Mouse (Mus musculus): ENCODE data around the gene Sik3. TPM values are rescaled to one million over a fixed set of nuclear protein-coding genes. Genes with fewer than 3 reads are reported as not detected.
A peak's percentile ranks its signal among the peaks of the same experiment; 100 is the strongest.

Gene Sik3
- polyA plus RNA-seq, 1 experiment from 2014 or later: 11.7 TPM

DNA sequence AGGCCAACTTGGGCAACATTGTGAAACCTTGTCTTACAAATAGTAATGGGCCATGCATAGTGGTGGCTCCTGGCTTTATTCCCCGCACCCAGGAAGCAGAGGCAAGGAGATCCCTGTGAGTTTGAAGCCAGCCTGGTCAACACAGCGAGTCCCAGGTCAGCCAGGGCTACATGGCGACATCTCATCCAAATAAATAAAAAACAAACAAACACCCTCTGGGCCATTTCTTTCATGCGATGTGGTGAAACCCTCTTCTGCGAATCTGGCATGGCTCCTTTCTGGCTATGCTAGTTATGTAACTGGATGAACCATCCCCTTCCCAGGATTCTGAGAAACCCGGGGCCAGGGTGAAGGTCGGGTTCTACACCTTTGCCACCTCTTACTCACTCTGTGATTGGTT, 243.6 kb downstream of the Sik3 start:
- no peaks in the 10 kb centered on the region for H3K27me3 ChIP-seq
- no peak for ATAC-seq (replicated peaks; ENCODE audit: insufficient number of reproducible peaks, insufficient read depth, low FRiP score, low read depth)
- no peaks in the 10 kb centered on the region for H3K36me3 ChIP-seq
- H3K4me1 ChIP-seq (replicated peaks): no peaks in the 10 kb centered on the region
- no peak overlapping the region for H3K9ac ChIP-seq
- H3K4me2 ChIP-seq: no peak overlapping the region
- H3K9me3 ChIP-seq (replicated peaks): no peaks in the 10 kb centered on the region
- WGBS: 81% methylated on average over 7 of the region's 7 CpGs
- no peak overlapping the region for H3K27ac ChIP-seq
- H3K4me3 ChIP-seq: no peak overlapping the region

DNA sequence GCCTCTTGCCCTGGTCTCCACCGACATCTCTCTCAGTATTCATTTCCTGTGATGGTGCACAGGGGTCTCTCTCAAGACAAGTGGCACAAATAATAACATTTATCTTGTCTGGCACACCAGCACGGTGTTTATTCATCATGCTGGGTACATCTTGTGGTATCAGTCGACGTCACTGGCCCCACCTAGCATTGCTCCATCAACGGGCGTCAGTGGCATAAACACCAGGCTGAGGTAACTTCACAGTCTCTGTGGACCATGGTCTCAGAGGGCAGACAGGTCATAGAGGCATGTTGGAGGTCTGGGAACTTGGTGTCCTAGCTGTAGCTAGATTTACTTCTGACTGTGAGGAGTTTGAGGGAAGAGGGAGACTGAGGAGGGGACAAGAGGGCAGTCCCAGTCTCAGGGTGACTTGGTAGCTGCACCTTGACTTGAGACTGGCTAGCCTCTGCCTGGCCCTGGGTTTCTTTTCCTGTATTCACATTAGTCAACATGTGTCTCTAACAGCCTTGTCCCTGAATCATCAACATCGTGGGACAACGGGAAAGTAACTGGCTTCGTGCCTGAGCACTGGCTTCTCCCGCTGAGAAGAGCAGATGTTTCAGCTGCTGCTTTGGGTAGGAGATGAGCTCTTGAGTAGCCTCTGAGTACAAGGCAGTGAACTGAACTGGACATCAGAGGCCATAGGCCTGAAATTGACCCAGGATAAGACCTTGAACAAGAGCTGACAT, 244.2 kb downstream of the Sik3 start:
- H3K27me3 ChIP-seq: no peaks in the 10 kb centered on the region
- H3K36me3 ChIP-seq: no peaks in the 10 kb centered on the region
- no peak overlapping the region for H3K4me3 ChIP-seq
- no peak overlapping the region for H3K4me2 ChIP-seq
- no peak overlapping the region for H3K9ac ChIP-seq
- H3K9me3 ChIP-seq (replicated peaks): no peaks in the 10 kb centered on the region
- no peaks in the 10 kb centered on the region for H3K4me1 ChIP-seq (replicated peaks)
- 0 out of 2 replicates have a peak overlapping the region, but pooled peaks have one; percentile 5 for H3K27ac ChIP-seq
- ATAC-seq (replicated peaks; ENCODE audit: insufficient number of reproducible peaks, insufficient read depth, low FRiP score, low read depth): no peak
- 76% methylated on average over 10 of the region's 10 CpGs for WGBS

GRCm38 (mm10) chr9:46257546-46257945, 244.9 kb downstream of the Sik3 start:
- H3K9ac ChIP-seq: no peak overlapping the region
- H3K4me3 ChIP-seq: no peak overlapping the region
- H3K9me3 ChIP-seq (replicated peaks): no peaks in the 10 kb centered on the region
- H3K27ac ChIP-seq: peak overlapping the region; percentile 51; the same call in 1 of the 2 replicates
- WGBS: 66% methylated on average over 3 of the region's 3 CpGs
- H3K4me1 ChIP-seq (replicated peaks): no peaks in the 10 kb centered on the region
- no peaks in the 10 kb centered on the region for H3K36me3 ChIP-seq
- ATAC-seq (replicated peaks; ENCODE audit: insufficient number of reproducible peaks, insufficient read depth, low FRiP score, low read depth): peak; percentile 67; the same call in 1 of the 2 replicates
- H3K4me2 ChIP-seq: no peak overlapping the region
- no peaks in the 10 kb centered on the region for H3K27me3 ChIP-seq

GRCm38 (mm10) chr9:46259111-46259510, 246.5 kb downstream of the Sik3 start:
- WGBS: 80% methylated on average over 6 of the region's 6 CpGs
- no peak overlapping the region for H3K27ac ChIP-seq
- H3K4me3 ChIP-seq: no peak overlapping the region
- no peaks in the 10 kb centered on the region for H3K4me1 ChIP-seq (replicated peaks)
- H3K27me3 ChIP-seq: no peaks in the 10 kb centered on the region
- no peak for ATAC-seq (replicated peaks; ENCODE audit: insufficient number of reproducible peaks, insufficient read depth, low FRiP score, low read depth)
- no peaks in the 10 kb centered on the region for H3K36me3 ChIP-seq
- H3K4me2 ChIP-seq: no peak overlapping the region
- H3K9ac ChIP-seq: no peak overlapping the region
- no peaks in the 10 kb centered on the region for H3K9me3 ChIP-seq (replicated peaks)

DNA sequence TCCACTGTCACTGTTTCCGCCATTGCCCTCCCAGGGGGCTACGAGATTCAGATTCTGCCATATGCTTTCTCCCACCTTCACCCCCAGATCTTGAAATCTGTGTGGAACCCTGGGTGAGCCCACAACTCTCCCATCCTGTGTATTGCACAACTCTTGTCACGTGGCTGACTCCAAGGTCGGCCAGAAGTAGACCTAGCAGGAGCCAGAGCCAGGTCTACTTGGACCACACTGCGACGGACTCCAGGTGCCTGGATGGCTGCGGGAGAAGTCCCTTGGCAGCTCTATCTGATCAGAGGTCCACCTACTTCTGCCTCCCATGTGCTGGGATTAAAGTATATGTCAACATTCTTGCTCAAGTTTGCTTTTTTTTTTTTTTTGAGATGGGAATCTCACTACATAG, 248.5 kb downstream of the Sik3 start:
- H3K9ac ChIP-seq: no peak overlapping the region
- no peaks in the 10 kb centered on the region for H3K36me3 ChIP-seq
- H3K27ac ChIP-seq: no peak overlapping the region
- no peaks in the 10 kb centered on the region for H3K9me3 ChIP-seq (replicated peaks)
- no peak for ATAC-seq (replicated peaks; ENCODE audit: insufficient number of reproducible peaks, insufficient read depth, low FRiP score, low read depth)
- H3K4me1 ChIP-seq (replicated peaks): no peaks in the 10 kb centered on the region
- H3K27me3 ChIP-seq: no peaks in the 10 kb centered on the region
- 72% methylated on average over 7 of the region's 7 CpGs for WGBS
- no peak overlapping the region for H3K4me3 ChIP-seq
- no peak overlapping the region for H3K4me2 ChIP-seq

GRCm38 (mm10) chr9:46268343-46268873, 255.8 kb downstream of the Sik3 start, which contains the start of gene Apoa5:
Gene Apoa5, plus strand, starts transcription at chr9:46268633.
- no peak within 1 kb of the TSS for H3K9ac ChIP-seq
- peaks cover 30% of the 10 kb centered on the region for H3K27me3 ChIP-seq
- no peak within 1 kb of the TSS for H3K4me3 ChIP-seq
- H3K36me3 ChIP-seq: no peaks in the 10 kb centered on the region
- no peak for ATAC-seq (replicated peaks; ENCODE audit: insufficient number of reproducible peaks, insufficient read depth, low FRiP score, low read depth)
- peaks cover 4% of the 10 kb centered on the region for H3K4me1 ChIP-seq (replicated peaks)
- H3K4me2 ChIP-seq: no peak within 1 kb of the TSS
- H3K9me3 ChIP-seq (replicated peaks): no peaks in the 10 kb centered on the region
- WGBS: 39% methylated on average over 7 of the region's 7 CpGs
- H3K27ac ChIP-seq: no peak within 1 kb of the TSS

DNA sequence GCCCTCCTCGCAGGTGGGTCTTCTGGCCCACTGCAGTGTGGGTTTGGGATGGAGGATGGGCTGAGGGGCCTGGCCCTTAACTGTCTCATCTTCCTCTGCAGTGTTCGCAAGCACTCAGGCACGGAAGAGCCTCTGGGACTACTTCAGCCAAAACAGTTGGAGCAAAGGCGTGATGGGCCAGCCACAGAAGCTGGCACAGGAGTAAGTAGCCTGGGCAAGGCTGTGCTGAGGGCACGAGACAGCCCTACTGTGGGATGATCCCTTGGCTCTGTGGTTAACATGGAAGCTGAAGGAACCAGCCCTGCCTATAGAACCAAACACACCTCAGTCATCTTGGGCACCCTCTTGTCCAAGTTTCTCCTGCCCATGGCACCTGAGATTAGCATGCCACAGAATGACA, 256.5 kb downstream of the Sik3 start:
- no peaks in the 10 kb centered on the region for H3K9me3 ChIP-seq (replicated peaks)
- H3K27me3 ChIP-seq: peaks cover 30% of the 10 kb centered on the region
- H3K4me3 ChIP-seq: no peak overlapping the region
- ATAC-seq (replicated peaks; ENCODE audit: insufficient number of reproducible peaks, insufficient read depth, low FRiP score, low read depth): no peak
- peaks cover 11% of the 10 kb centered on the region for H3K4me1 ChIP-seq (replicated peaks)
- no peak overlapping the region for H3K9ac ChIP-seq
- H3K4me2 ChIP-seq: no peak overlapping the region
- 79% methylated on average over 5 of the region's 5 CpGs for WGBS
- H3K27ac ChIP-seq: no peak overlapping the region
- no peaks in the 10 kb centered on the region for H3K36me3 ChIP-seq

- Histone ChIP-seq H3K9me3 (replicated peaks) (no peaks in the 10 kb centered on the region), H3K27ac (no peak overlapping the region), H3K9ac (no peak overlapping the region), H3K4me3 (no peak overlapping the region), H3K36me3 (peaks cover 13% of the 10 kb centered on the region), H3K4me2 (no peak overlapping the region), H3K27me3 (peaks cover 30% of the 10 kb centered on the region), H3K4me1 (replicated peaks) (peaks cover 13% of the 10 kb centered on the region)
- ATAC-seq (replicated peaks; ENCODE audit: insufficient number of reproducible peaks, insufficient read depth, low FRiP score, low read depth): no peak
- WGBS: 84% methylated on average over 4 of the region's 4 CpGs
Observed at GRCm38 (mm10) chr9:46270782-46271181, 258.2 kb downstream of the Sik3 start.

DNA sequence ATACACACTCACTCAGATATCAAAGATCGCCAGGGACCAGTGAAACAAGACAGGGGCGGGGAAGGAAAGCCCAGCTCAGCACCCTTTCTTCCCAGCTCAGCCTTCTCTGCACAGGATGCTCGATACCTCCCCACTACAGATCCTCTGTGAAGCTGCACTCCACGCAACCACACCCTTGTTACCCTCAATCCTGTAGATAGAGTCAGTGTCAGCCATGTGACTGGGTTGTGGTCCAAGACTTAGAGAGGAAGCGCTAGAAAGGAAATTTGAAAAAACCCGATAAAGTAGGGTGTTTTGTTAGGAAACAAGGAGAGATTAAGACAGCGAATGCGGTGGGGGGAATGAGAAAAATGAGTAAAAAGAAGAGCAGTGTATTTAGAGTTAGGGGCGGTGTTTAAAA, 259.4 kb downstream of the Sik3 start:
- 64% methylated on average over 9 of the region's 9 CpGs for WGBS
- peaks cover 30% of the 10 kb centered on the region for H3K27me3 ChIP-seq
- peaks cover 25% of the 10 kb centered on the region for H3K36me3 ChIP-seq
- peak overlapping the region; percentile 89; the same call in 1 of the 2 replicates for H3K4me2 ChIP-seq
- H3K9ac ChIP-seq: no peak overlapping the region
- H3K4me1 ChIP-seq (replicated peaks): peaks cover 13% of the 10 kb centered on the region
- 0 out of 2 replicates have a peak overlapping the region, but pooled peaks have one; percentile 97 for H3K4me3 ChIP-seq
- peak; percentile 48; the same call in 1 of the 2 replicates for ATAC-seq (replicated peaks; ENCODE audit: insufficient number of reproducible peaks, insufficient read depth, low FRiP score, low read depth)
- H3K27ac ChIP-seq: peak overlapping the region; percentile 72
- H3K9me3 ChIP-seq (replicated peaks): no peaks in the 10 kb centered on the region

- Histone ChIP-seq H3K9ac (peak within 1 kb of the TSS; percentile 67), H3K27me3 (peaks cover 29% of the 10 kb centered on the region), H3K9me3 (replicated peaks) (no peaks in the 10 kb centered on the region), H3K27ac (peak within 1 kb of the TSS; percentile 72), H3K4me3 (peak within 1 kb of the TSS; percentile 97), H3K4me2 (peak within 1 kb of the TSS; percentile 89), H3K4me1 (replicated peaks) (peaks cover 13% of the 10 kb centered on the region), H3K36me3 (peaks cover 33% of the 10 kb centered on the region)
- peak; percentile 92 for ATAC-seq (replicated peaks; ENCODE audit: insufficient number of reproducible peaks, insufficient read depth, low FRiP score, low read depth)
- 6% methylated on average over 37 of the region's 45 CpGs for WGBS
Observed at GRCm38 (mm10) chr9:46272677-46273454, 260.2 kb downstream of the Sik3 start, which contains the start of gene Zpr1. Gene Zpr1, plus strand, starts transcription at chr9:46273064.
